Mouse (Mus musculus): Measurements from ENCODE around the gene Pi4ka.
A peak's percentile ranks its signal among the peaks of the same experiment; 100 is the strongest.

The Pi4ka gene

DNA sequence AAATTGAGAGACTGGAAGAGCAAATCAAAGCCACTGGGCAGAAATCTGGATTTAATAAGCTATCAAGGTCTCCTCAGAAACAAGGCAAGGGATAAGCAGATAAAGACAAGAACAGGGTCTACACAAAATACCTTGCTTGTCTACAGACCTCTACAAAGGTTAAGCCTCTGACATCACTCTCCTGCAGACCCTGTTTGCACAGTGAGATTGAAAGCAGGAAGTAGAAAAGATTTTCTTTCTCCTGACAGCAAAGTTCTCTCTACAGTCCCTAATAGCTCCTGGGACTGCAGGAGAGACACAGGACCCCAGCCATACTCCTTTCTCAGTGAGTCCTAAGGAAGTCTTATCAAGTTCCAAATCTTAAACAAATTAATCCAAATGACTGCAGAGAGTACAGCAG, 71.5 kb downstream of the Pi4ka start:
- no peak for DNase-seq (ENCODE audit: low spot score)

DNA sequence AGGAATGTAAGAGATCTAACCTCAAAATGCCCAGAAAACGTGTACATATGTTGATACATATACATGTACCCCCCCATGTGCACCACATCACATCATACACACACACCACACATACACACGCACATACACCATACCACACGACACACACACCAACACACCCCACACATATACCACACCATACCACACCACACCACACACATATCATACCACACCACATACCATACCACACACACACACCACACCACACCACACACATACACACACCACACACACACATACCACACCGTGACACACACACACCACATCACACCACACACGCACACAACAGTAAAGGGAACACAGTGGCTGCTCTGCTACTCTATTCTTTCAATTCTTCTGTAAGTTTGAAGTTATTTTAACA, 74.3 kb downstream of the Pi4ka start:
- no peak for DNase-seq (ENCODE audit: low spot score)

DNA sequence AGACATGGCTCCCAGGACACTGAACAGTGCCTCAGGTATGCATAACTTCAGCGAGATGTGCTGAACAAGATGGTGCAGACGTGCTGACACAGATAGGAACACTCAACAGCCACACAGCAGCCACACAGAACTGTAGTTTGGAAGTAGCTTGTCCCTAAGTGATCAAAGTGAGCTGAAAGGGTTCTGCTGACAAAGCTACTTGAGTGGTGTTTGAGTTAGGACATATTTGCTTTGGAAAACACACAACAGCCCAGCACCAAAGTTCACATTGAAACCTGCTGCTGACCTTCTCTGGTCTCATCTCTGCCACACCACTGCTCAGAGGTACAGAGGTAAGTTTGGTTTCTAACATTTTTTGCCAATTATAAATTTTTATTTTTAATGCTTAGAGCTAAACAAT, 75.0 kb downstream of the Pi4ka start, which contains the start of gene Serpind1:
Serpind1 (plus strand) TSS at position 256 of the 400 bp plus-strand sequence.
- no peak for DNase-seq (ENCODE audit: low spot score)

DNA sequence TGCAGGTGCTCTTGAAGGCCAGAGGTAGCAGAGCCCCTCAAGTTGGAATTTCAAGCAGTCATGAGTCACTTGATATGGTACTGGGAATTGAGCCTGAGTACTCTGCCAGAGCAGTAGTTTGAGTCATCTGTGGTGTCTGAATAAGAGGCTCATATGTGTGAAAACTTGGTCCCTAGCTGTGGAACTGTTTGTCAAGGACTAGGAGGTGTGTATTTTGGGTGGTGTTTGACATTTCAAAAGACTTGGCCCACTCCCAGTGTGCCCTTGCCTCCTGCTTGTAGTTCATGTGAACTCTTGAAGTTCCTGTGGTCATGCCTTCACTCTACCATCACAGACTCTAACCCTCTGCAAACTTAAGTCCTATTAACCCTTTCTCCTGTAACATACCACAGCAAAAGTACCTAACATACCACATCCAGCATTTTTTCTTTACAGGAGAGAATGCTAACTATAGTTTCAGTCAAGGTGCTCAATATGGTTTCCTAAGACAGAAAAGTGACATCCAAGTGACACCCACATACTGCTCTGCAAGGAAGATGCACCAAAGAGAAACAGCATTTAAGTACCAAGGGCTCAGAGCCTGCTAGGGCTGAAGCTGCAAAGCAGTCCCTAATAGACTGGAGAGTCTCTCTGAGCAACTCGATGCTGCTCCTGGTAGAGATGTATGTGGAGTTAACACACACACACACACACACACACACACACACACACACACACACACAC, 76.1 kb downstream of the Pi4ka start:
- DNase-seq (ENCODE audit: low spot score) = no peak

DNA sequence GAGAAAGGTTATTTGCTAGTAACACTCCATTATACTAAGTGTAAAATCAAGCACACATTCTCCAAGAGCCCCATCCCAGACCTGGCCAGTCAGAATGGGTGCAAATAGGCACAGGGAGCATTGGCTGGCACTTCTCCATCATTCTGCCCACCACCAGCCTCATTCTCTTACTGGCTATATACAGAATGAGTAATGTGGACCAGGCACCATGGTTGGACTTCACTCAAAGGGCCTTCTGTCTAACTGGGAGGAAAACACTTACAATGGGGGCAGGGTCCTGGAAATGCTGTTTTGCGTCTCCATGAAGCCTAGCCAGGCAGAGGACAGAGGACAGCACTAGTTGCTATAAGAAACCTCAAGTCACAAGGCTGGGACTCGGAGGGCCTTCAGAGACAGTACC, 80.0 kb downstream of the Pi4ka start:
- no peak for DNase-seq (ENCODE audit: low spot score)

DNA sequence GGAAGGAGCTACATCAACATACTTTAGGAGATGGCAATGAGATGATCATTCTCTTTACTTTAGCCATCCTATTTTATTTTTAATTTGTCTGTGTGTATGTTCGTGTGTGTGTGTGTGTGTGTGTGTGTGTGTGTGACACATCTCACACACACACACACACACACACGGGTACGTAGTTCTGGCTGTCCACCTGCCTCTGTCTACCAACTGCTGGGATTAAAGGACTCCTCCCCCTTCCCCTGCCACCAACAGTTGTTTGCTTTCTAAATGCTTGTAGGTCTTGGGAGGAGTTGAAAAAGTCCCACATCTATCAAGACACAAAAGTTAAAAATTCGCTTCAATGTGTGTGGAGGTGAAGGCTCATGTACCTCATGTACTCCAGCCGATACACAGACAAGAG, 81.4 kb downstream of the Pi4ka start:
- DNase-seq (ENCODE audit: low spot score) = no peak

DNA sequence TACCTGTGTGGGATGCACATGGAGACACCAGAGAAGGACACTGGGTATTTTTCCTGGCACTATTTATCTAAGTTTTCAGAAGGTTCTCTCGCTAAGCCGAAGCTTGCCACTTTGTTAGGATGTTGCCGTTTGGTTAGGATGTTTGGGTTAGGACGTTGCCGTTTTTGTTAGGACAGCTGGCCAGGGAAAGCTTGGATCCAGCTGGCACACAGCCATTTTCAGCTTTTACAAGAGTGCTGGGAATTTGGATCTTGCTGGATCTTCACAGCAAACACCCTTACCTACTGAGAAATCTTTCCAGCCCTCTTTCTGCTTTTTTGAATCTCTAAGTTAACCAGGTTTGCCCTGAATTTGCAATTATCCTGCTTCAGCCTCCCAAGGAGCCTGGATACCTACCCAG, 84.6 kb downstream of the Pi4ka start:
- no peak for DNase-seq (ENCODE audit: low spot score)

DNA sequence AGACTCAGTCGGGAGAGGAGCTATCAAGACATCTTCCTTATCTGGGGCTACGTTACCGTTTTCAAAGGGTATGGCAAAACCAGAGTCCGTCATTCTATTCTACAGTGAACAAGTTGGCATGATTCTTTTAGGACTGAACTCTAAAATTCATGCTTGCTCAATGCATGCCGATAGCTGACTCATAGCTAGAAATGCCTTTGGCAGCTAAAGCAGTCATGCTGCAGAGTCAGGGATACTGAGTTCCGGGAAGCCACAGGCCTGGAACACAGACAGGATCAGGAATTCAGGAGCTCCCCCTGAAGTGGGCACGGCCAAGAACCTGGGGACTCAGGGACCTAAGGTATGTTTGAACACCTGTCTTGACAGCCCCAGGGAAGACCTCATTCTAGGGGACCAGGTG, 89.6 kb downstream of the Pi4ka start:
- no peak for DNase-seq (ENCODE audit: low spot score)

DNA sequence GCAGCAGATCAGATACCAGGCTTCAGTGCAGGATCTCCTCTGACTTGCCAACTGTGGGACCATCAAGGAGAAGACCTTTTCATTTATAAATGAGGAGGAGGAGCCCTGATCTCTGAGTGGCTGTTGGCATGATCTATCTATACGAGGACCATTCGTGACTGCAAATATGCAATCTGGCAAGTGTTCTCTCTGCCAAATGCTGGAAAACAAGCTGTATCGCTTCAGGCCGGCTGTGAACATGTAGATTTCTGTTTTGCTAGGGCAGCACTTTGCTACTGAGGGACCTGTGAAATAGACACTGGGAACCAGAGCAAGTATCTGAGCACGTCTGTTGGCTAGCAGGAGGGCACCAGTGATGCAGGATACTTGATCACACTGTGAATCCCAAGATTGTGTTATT, 93.6 kb downstream of the Pi4ka start:
- no peak for DNase-seq (ENCODE audit: low spot score)

DNA sequence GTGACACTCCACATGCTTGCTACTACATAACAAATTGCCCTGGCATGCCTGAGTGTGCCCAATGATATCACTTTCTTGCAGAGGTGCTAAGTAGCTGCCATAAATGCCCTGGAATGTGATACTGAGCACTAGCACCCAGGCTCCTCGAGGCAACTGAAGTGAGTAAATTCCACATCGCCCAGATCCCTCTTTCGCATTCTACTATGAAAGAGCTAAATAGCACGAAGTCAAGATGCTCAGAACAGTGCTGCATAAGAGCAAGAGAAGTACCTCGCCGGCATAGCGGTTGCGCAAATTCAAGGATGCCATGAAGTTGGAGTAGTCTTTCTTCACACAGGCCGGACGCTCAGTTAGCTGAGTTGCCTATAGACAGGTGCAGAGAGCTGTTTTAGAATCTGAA, 97.1 kb downstream of the Pi4ka start:
- DNase-seq (ENCODE audit: low spot score) = no peak

DNA sequence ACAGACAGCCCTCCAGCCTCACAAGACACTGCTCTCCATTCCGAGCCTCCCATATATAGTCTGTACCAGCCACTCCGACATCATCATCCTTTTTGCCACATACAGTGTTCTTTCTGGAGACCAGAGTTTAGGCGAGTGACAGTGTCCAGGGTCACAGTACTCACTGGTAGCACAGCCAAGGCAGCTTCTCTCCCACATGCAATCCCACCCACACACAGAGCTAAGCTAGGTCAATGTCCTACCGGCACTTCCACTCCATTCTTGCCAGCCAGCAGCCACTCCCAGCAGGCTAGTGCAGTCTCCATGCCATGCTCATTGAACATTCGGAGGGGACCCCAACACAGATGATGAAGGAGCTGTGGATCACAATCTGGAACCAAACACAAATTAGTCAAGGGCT, 98.7 kb downstream of the Pi4ka start:
- DNase-seq (ENCODE audit: low spot score) = no peak

DNA sequence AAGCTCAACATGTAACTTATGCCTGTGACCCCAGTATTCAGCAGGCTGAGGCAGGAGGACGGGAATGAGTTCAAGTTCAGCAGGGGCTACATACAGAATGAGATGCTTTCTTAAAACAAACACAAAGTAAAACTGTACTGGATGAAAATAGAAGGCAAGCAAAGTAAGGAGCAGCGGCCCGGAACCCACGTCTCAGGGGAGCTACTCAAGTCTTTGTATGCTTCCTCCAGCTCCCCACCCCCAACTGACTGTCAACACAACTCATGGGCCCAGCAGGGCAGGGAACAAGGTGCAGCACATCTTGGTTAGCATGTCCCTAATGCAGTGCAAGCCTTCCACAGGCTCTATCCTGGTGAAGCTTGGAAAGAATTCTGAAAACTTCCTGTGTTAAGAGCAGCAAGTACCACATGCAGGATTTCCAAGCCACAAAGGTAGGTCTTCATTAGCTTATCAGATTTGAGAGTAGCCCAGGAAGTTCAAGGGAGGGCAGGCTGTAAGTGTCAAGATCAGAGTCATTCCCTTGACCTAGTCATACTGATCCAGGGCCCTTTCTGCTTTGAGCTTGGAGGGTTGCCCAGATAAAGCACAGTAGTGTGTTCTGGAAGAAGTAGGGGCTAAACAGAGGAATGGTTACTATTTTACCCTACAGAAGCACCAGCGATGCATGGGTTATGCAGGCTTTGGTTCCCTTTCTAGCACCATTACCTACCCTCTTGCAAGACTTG, 102.4 kb downstream of the Pi4ka start:
- DNase-seq (ENCODE audit: low spot score) = no peak

DNA sequence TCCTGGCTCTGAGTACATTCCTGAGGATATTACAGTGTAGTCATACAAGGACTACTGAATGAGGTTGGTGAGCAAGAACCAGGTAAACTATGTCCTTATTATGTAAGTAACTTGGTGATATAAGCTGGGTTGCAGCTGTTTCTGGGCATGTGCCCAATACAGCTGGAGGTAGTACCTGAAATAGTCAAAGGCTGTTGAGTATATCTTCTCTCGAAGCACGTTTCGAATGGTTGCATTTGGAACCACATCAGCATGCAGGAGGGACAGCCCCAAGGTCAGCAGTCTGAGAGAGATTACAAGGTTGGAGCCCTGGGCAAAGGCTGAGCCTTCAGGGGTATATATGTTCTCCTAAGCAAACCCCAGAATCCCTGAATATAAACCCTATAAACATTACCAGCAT, 105.3 kb downstream of the Pi4ka start:
- DNase-seq (ENCODE audit: low spot score) = no peak

DNA sequence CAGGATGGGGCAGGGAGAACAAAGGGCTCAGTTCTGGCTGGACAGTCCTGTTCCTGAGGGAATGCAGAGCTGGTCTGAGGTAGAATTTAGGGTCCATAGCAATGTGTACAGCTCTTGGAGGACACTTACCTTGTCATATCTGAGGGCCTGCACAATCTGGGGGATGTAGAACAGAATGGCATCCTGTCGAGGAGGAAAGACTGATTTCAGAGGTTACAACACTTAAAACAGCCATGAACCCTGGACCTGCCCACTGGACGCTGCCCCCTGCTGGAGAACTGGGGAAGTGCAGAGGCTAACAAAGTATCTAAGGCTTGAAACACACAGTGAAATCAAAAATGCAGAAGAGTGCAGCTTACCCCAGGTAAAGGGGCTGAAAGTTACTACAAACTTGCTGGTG, 113.4 kb downstream of the Pi4ka start:
- peak; percentile 85 for DNase-seq (ENCODE audit: low spot score)

DNA sequence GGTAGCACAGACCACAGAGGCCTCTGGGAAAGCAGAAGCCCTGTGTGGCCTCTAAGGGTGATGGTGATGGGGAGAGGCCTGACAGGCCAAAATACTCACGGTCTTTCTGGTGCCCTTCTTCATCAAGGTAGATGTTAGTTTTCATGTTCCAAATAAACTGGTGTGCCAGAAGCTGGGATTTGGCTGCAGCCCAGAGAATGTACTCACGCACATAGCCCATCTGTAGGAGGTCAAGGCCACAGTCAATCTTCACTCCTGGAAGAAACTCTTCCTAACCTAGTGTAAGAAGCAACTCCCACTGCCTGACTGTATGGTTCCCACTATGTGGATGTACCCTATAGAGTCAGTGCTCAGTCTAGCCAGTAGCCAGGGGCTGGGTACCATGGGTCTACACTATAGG, 115.1 kb downstream of the Pi4ka start:
- DNase-seq (ENCODE audit: low spot score) = no peak

DNA sequence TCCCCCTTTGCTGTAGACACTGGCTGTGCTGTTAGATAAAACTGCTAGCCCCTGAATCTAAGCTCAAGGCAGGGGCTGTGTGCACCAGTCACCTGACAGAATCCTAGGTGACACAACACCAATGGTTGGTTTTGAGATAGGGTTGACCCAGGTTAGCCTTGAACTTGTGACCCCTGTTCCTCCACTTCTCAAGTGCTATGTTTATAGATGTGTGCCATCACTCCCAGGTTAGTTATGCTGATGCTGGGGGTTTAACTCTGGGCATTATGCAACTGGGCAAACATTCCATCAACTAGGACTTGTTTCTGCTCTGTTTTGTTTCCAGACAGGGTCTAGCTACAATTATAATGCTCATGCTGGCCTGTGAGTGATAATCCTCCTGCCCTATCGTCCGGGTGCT, 119.0 kb downstream of the Pi4ka start:
- DNase-seq (ENCODE audit: low spot score) = no peak

DNA sequence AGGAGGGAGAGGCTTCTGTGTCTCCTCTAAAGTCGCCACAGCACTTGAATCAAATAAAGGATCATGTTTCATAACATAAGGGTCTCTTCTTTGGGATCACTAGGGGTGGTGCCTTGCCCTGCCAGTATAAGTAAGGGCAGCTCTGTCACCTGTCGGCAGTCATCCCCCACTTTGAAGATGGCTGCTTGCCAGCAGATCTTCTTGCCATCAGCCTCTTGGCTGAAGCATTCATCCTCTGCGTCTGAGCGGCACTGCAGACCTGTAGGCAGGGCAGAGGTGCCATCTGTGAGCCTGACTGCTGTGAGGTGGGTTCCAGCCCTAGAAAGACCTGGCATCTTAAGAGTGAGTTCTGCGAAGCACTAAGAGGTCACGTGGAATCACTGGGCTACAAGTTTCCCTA, 123.0 kb downstream of the Pi4ka start:
- no peak for DNase-seq (ENCODE audit: low spot score)

DNA sequence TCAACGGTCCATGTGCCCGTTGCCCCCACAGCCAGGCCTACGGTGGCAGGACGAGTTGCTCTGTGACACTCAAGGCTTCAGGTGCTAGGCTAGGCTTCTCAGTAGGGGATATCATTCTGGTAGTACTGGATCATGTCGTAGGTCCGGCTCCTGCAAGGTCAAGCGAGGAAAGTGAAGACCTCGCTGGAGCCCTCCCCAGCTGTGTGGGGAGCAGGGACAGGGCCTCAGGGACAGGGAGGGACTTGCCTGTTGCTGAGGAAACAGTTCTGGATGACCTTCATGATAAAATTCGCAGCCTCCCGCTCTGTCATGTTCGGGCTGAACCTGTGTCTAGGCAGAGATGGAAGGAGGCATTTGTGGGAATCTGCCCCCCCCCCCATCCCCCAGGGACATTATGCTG, 125.6 kb downstream of the Pi4ka start:
- DNase-seq (ENCODE audit: low spot score) = no peak

DNA sequence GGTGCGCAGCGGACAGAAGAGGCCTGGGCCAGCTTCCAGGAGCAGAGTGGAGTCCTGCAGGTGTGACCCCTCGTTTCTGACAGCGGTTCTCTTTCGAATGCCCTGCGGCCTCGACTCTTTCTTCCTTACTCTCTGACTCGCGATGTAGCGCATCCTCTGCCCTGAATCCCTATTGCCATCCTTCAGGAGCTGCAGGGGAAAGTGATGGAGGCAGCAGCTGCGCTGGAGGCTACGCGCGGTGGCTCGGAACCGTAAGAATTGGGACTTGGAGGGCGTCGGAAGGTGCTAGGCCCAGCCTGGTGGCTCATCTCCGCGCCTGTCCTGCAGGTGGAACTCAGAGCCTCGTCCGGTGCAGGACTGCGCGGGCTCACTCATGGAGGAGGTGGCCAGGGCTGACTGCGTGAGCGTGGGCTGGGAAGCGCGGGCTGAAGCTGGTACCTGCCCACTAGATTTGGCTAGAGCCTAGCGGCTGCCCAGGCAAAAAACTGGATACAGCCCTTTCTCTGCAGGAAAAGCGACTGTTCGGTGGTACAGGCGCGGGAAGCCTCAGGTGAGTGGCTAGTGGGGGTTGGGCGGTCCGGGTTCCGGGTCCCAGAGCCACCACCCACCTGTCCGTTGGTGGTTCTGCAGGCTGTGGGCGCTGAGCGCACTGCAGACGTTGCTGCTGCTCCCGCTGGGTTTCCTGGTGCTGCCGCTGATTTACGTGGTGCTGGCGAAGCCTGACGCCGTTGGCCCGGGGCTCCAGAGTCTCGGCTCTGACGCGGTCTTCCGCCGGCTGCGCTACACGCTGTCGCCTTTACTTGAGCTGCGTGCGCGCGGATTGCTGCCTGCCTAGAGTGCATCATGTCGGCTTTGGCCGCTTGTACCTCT, 128.5 kb downstream of the Pi4ka start:
- peak; percentile 51 for DNase-seq (ENCODE audit: low spot score)

DNA sequence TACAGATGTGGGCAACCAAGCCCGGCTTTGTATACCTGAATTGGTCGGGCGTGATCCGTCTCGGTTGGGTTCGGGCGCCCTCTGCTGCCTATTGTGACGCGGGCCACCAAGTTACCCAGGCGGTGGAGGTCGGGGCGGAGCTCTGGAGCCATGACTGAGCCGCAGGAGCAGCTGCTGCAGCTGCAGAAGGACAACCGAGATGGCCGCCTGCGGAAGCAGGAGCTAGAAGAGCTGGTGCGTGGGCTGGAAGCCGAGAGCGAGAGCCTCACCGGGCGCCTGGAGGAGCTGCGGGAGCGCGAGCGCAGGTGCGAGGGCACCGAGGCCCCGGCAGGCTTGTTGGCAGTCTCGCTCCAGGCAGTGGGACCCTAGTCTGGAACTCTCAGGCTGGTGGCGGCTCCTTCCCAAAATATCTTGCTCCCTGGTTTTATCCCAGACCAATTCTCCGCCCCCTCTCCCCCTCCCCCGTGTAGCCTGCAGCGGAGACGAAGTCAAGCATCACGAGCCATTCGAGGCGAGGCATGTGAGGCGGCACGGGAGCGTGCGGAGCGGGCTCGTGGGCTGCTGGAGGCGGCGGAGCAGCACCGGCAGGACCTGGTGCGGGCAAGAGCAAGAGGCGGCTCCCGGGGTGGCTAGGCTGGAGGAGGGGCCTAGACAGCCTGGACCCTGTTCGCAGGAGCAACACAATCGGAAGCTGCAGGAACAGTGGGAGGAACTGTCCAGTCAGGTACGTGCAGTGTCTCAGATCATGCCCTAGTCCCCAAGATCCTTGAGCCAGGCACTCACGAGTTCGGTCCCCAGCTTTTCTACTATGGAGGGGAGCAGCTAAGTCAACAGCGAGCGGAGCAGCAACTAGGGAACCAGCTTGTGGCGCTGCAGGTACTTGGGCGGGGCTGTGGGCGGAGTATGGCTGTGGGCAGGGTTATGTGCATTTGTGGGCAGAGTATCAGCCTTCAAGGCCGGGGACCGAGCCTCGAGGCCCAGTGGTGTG, 129.7 kb downstream of the Pi4ka start:
- DNase-seq (ENCODE audit: low spot score) = peak; percentile 96

DNA sequence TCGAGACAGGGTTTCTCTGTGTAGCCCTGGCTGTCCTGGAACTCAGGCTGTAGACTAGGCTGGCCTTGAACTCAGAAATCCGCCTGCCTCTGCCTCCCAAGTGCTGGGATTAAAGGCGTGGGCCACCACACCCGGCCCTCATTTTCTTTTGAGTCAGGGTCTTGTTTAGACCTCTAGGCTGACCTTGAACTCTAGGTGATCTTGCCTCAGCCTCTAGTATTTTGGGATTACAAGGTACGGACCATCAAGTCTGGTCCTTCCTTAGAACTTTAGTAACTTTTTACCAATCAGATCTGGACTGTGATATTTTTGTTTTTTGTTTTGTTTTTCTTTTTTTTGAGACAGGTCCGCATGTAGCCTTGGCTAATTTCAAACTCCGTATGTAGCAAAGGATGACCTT, 130.4 kb downstream of the Pi4ka start, which contains the start of gene Tmem191c:
Tmem191c (plus strand) TSS at position 357 of the 400 bp plus-strand sequence.
- no peak for DNase-seq (ENCODE audit: low spot score)

DNA sequence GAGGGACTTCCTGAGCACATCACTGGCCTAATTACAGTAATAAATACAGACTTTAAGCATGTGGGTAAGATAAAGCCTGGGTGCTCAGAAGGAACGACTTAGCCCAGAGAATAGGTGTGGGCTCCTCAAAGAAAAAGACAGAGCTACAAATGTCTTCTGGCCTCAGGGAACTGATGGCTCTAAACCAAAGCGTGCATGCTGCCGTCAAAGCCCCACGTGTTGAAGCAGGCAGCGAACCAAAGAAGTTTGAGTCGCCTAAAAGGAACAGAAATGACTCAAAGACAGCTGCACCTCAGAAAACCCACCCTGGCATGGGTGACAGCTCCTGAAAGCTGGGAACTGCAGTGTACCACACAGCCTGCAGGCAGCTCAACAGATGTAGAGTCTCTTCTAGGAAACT, 134.3 kb downstream of the Pi4ka start:
- DNase-seq (ENCODE audit: low spot score) = no peak

All from retina, embryonic 14.5 days (tissue).